Mouse (Mus musculus) ES-E14 (cell line): ENCODE measurements around the gene Chrnb2.

Experiments used
- HCFC1 ChIP-seq: IDR thresholded peaks from 2 replicates; pipeline ENCODE4 v1.6.1; 2012; ENCODE audit warnings: low read length, inconsistent platforms, borderline replicate concordance; ENCODE audit not compliant: insufficient read depth
- MAFK ChIP-seq: IDR thresholded peaks from 2 replicates; pipeline ENCODE4 v1.6.1; 2014; ENCODE audit warnings: mild to moderate bottlenecking, low read depth, low read length, inconsistent platforms; ENCODE audit not compliant: insufficient read depth
- ZC3H11A ChIP-seq: IDR thresholded peaks from 2 replicates; pipeline ENCODE4 v1.6.1; 2012; ENCODE audit warnings: low read depth, mild to moderate bottlenecking, inconsistent platforms, low read length, borderline replicate concordance

DNA sequence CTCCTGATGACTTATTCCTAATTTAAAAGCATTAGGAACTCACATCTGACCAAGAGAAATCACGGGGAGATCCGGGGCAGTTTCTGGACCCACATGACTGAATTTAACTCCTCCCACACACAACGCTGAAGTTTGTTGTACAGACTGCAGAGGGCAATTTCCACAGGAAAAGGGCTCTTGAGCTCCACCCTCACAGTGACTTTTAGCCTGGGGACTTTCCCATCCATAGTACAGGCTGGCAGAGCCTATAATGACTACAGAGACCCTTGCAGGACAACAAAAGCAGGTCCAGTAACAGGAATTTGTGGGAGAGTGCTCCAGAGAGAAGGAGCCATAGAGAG lies 37.0 kb upstream of the Chrnb2 start:
- TF ChIP-seq ZC3H11A (no peak), MAFK (no peak), HCFC1 (no peak)
